Mouse (Mus musculus) liver, embryonic 11.5 days (tissue): Measurements from ENCODE around the gene Vmn1r73. TPM values are rescaled to one million over a fixed set of nuclear protein-coding genes. Genes with fewer than 3 reads are reported as not detected.

ENCODE experiments used
- ATAC-seq: fragments of 200-750 bp; cut with Nextera tagmentation; replicated peaks from 2 replicates; pipeline ENCODE4 v1.8.0; 2017; ENCODE audit warnings: moderate number of reproducible peaks, mild to moderate bottlenecking, moderate TSS enrichment, moderate library complexity; ENCODE audit not compliant: low FRiP score
- DNase-seq: peaks from one replicate; pipeline ENCODE4 v3.0.0-alpha.2; 2017; ENCODE audit warnings: low spot score
- H3K27ac ChIP-seq: fragments of 300-500 bp; sonication (generic); 2 replicates; pipeline ENCODE4 v1.5.1; 2014; ENCODE audit warnings: mild to moderate bottlenecking, low read depth, low read length, control low read depth
- H3K27me3 ChIP-seq: fragments of 300-500 bp; sonication (generic); replicated peaks from 2 replicates; pipeline ENCODE4 v1.6.1; 2014; ENCODE audit warnings: low read length, mixed read lengths; ENCODE audit not compliant: control insufficient read depth, insufficient read depth
- H3K36me3 ChIP-seq: fragments of 300-500 bp; sonication (generic); 2 replicates; pipeline ENCODE4 v1.6.1; 2014; ENCODE audit warnings: mild to moderate bottlenecking, low read length, moderate library complexity, mixed read lengths; ENCODE audit not compliant: control insufficient read depth, insufficient read depth
- H3K4me1 ChIP-seq: fragments of 300-500 bp; sonication (generic); replicated peaks from 2 replicates; pipeline ENCODE4 v1.6.1; 2014; ENCODE audit warnings: low read length, mixed read lengths; ENCODE audit not compliant: control insufficient read depth, insufficient read depth
- H3K4me2 ChIP-seq: fragments of 300-500 bp; sonication (generic); 2 replicates; pipeline ENCODE4 v1.6.1; 2014; ENCODE audit warnings: mild to moderate bottlenecking, control low read depth, moderate library complexity
- H3K4me3 ChIP-seq: fragments of 300-500 bp; sonication (generic); 2 replicates; pipeline ENCODE4 v1.5.1; 2014; ENCODE audit warnings: low read depth, low read length, control low read depth
- H3K9ac ChIP-seq: fragments of 300-500 bp; sonication (generic); 2 replicates; pipeline ENCODE4 v1.6.1; 2014; ENCODE audit warnings: low read depth, low read length, control low read depth
- H3K9me3 ChIP-seq: fragments of 300-500 bp; sonication (generic); 2 replicates; pipeline ENCODE4 v1.6.1; 2016; ENCODE audit warnings: low read length, inconsistent platforms, mixed read lengths; ENCODE audit not compliant: control insufficient read depth
- WGBS: fragments of 180-500 bp; shearing (Covaris S2); extraction: QIAGEN DNeasy Blood & Tissue Kit; methylation state at CpG from one replicate; pipeline ENCODE4 v1.1.7; 2014; 5-methylcytosine and 5-hydroxymethylcytosine counted together
- polyA plus RNA-seq: library from polyadenylated mRNA; unstranded; fragments of >200 nt; fragmentation: Nextera tagmentation; extraction: Ambion mirVana; gene quantifications from 2 replicates; pipeline ENCODE4 v1.2.1, GENCODE M21; 2014

Vmn1r73 gene
- not detected in 2 replicates for polyA plus RNA-seq

GRCm38 (mm10) chr7:11729966-11730365 is at the start of gene Vmn1r73:
Vmn1r73 (plus strand) TSS chr7:11730266.
- peaks cover 2% of the 10 kb centered on the region; the same call in 1 of the 2 replicates for H3K9me3 ChIP-seq
- H3K4me3 ChIP-seq: no peak within 1 kb of the TSS
- H3K27me3 ChIP-seq: no peaks in the 10 kb centered on the region
- H3K4me1 ChIP-seq: no peaks in the 10 kb centered on the region
- DNase-seq (no peak), ATAC-seq (no peak)
- H3K36me3 ChIP-seq: no peaks in the 10 kb centered on the region
- 79% methylated on average over 1 of the region's 1 CpGs for WGBS
- no peak within 1 kb of the TSS for H3K4me2 ChIP-seq
- no peak within 1 kb of the TSS for H3K27ac ChIP-seq
- H3K9ac ChIP-seq: no peak within 1 kb of the TSS

Other genes starting within 250 kb of the Vmn1r73 start
- not detected in 2 replicates for gene Zscan4-ps2, start 216.0 kb upstream of the Vmn1r73 start, polyA plus RNA-seq
- not detected in 2 replicates for gene Zscan4-ps3, start 121.0 kb upstream of the Vmn1r73 start, polyA plus RNA-seq
- not detected in 2 replicates for gene Vmn1r72, start 50.1 kb upstream of the Vmn1r73 start, polyA plus RNA-seq
- gene Vmn1r74, start 103.7 kb downstream of the Vmn1r73 start, polyA plus RNA-seq: not detected in 2 replicates
- not detected in 2 replicates for gene Vmn1r75, start 144.4 kb downstream of the Vmn1r73 start, polyA plus RNA-seq
- not detected in 2 replicates for gene Vmn1r76, start 207.9 kb downstream of the Vmn1r73 start, polyA plus RNA-seq